Mouse (Mus musculus) embryonic fibroblast, embryonic 13.5 days (primary cell): ENCODE measurements around the gene 3110082J24Rik.

Experiments used
- CTCF ChIP-seq: IDR thresholded peaks from 2 replicates; pipeline ENCODE4 v1.5.1; 2011; ENCODE audit warnings: mild to moderate bottlenecking, control low read depth, low read length, moderate library complexity, borderline replicate concordance; ENCODE audit not compliant: insufficient read depth
- POLR2A ChIP-seq: IDR thresholded peaks from 2 replicates; pipeline ENCODE4 v1.6.1; 2011; ENCODE audit warnings: low read depth, mild to moderate bottlenecking, control low read depth, low read length, moderate library complexity

DNA sequence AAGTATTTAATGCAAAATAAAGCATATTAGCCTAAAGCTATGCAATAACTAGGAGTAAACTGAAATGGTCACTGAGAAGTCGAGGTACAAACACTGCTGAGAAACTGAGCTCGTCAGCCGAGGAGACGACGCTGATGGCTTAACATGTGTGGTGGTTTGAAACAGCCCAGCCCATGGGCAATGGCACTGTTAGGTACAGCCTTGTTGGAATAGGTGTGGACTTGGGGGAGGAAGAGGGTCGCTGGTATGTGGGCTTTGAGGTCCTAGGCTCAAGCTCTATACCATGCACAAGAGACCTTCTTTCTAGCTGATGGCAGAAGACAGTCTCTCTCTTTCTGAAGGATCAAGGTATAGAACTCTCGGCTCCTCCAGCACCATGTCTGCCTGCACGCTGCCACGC lies 31.4 kb upstream of the 3110082J24Rik start:
- TF ChIP-seq POLR2A (no peak), CTCF (no peak)
